Mouse (Mus musculus): ENCODE data around the gene Cntn1. TPM values are rescaled to one million over a fixed set of nuclear protein-coding genes. Genes with fewer than 3 reads are reported as not detected.

Gene Cntn1
- polyA plus RNA-seq, 1 experiment from 2014 or later, result 0.75 TPM

GRCm38 (mm10) chr15:92101956-92102355 is 51.0 kb downstream of the Cntn1 start:
- no peak overlapping the region for H3K9ac ChIP-seq (ENCODE audit: low read length)
- no peaks in the 10 kb centered on the region for H3K36me3 ChIP-seq (ENCODE audit: control insufficient read depth, insufficient read depth, low read length)
- H3K9me3 ChIP-seq (ENCODE audit: control insufficient read depth, low read length), result no peaks in the 10 kb centered on the region
- WGBS, result 43% methylated on average over 9 of the region's 9 CpGs
- no peak overlapping the region for H3K4me2 ChIP-seq (ENCODE audit: low read depth, low read length)
- H3K27ac ChIP-seq (ENCODE audit: low read length), result no peak overlapping the region
- ATAC-seq (ENCODE audit: low read depth), result no peak
- H3K4me1 ChIP-seq (replicated peaks; ENCODE audit: control insufficient read depth, insufficient read depth, low read length), result no peaks in the 10 kb centered on the region
- H3K4me3 ChIP-seq (ENCODE audit: low read length), result no peak overlapping the region
- no peaks in the 10 kb centered on the region for H3K27me3 ChIP-seq (ENCODE audit: control insufficient read depth, insufficient read depth, low read depth, low read length)

GRCm38 (mm10) chr15:92112455-92112854 is 61.5 kb downstream of the Cntn1 start:
- no peak for ATAC-seq (ENCODE audit: low read depth)
- no peak overlapping the region for H3K4me2 ChIP-seq (ENCODE audit: low read depth, low read length)
- no peak overlapping the region for H3K9ac ChIP-seq (ENCODE audit: low read length)
- no peaks in the 10 kb centered on the region for H3K4me1 ChIP-seq (replicated peaks; ENCODE audit: control insufficient read depth, insufficient read depth, low read length)
- H3K27me3 ChIP-seq (ENCODE audit: control insufficient read depth, insufficient read depth, low read depth, low read length), result no peaks in the 10 kb centered on the region
- no peak overlapping the region for H3K4me3 ChIP-seq (ENCODE audit: low read length)
- no peaks in the 10 kb centered on the region for H3K36me3 ChIP-seq (ENCODE audit: control insufficient read depth, insufficient read depth, low read length)
- H3K27ac ChIP-seq (ENCODE audit: low read length), result no peak overlapping the region
- H3K9me3 ChIP-seq (ENCODE audit: control insufficient read depth, low read length), result no peaks in the 10 kb centered on the region

DNA sequence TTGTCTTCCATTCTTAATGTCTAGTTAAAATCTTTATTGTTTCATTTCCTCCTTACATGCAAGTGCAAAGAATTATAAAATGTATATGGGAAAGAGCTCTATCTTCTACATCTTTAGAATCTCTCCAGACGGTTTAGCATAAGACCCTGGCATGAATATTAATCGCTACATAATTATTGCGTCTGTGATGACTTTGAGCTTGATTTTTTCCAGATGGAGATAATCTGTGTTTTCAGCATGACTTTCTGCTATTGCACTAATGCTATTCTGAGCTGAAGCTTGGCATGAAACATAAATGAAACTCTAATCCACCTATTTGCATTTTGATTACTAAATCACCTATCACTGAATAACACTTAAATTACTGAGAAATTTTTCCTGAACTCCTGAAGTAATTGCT is 82.0 kb downstream of the Cntn1 start:
- no peak for ATAC-seq (ENCODE audit: low read depth)
- no peak overlapping the region for H3K4me2 ChIP-seq (ENCODE audit: low read depth, low read length)
- H3K27me3 ChIP-seq (ENCODE audit: control insufficient read depth, insufficient read depth, low read depth, low read length), result no peaks in the 10 kb centered on the region
- no peak overlapping the region for H3K4me3 ChIP-seq (ENCODE audit: low read length)
- no peaks in the 10 kb centered on the region for H3K9me3 ChIP-seq (ENCODE audit: control insufficient read depth, low read length)
- no peak overlapping the region for H3K9ac ChIP-seq (ENCODE audit: low read length)
- WGBS, result 68% methylated on average over 3 of the region's 3 CpGs
- H3K27ac ChIP-seq (ENCODE audit: low read length), result no peak overlapping the region
- no peaks in the 10 kb centered on the region for H3K4me1 ChIP-seq (replicated peaks; ENCODE audit: control insufficient read depth, insufficient read depth, low read length)
- no peaks in the 10 kb centered on the region for H3K36me3 ChIP-seq (ENCODE audit: control insufficient read depth, insufficient read depth, low read length)

DNA sequence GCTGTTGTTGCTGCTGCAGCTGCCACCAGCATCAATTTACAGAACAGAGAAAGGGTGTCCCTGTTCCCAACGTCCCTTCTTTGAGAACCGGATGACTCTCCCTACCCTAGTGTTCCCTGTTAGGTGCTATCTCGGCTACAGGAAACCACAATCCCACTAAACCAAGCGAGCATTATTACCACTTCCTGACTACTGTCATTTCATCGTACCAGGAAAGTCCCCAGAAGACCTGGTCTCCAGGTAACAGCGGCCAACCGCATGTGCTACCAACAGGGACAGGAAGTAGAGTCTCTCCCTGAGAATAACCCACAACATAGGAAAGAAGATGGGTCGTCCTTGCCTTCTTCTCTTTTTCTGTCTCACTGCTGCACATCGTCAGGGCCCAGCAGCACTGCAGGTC is 83.3 kb downstream of the Cntn1 start:
- H3K27me3 ChIP-seq (ENCODE audit: control insufficient read depth, insufficient read depth, low read depth, low read length), result no peaks in the 10 kb centered on the region
- no peaks in the 10 kb centered on the region for H3K9me3 ChIP-seq (ENCODE audit: control insufficient read depth, low read length)
- no peak overlapping the region for H3K4me2 ChIP-seq (ENCODE audit: low read depth, low read length)
- H3K9ac ChIP-seq (ENCODE audit: low read length), result no peak overlapping the region
- H3K4me3 ChIP-seq (ENCODE audit: low read length), result no peak overlapping the region
- H3K27ac ChIP-seq (ENCODE audit: low read length), result no peak overlapping the region
- H3K36me3 ChIP-seq (ENCODE audit: control insufficient read depth, insufficient read depth, low read length), result no peaks in the 10 kb centered on the region
- H3K4me1 ChIP-seq (replicated peaks; ENCODE audit: control insufficient read depth, insufficient read depth, low read length), result no peaks in the 10 kb centered on the region
- WGBS, result 70% methylated on average over 9 of the region's 9 CpGs
- ATAC-seq (ENCODE audit: low read depth), result no peak

- Histone ChIP-seq H3K9ac (ENCODE audit: low read length) (no peak overlapping the region), H3K4me1 (replicated peaks; ENCODE audit: control insufficient read depth, insufficient read depth, low read length) (no peaks in the 10 kb centered on the region), H3K27me3 (ENCODE audit: control insufficient read depth, insufficient read depth, low read depth, low read length) (no peaks in the 10 kb centered on the region), H3K4me3 (ENCODE audit: low read length) (no peak overlapping the region), H3K36me3 (ENCODE audit: control insufficient read depth, insufficient read depth, low read length) (no peaks in the 10 kb centered on the region), H3K9me3 (ENCODE audit: control insufficient read depth, low read length) (no peaks in the 10 kb centered on the region), H3K4me2 (ENCODE audit: low read depth, low read length) (no peak overlapping the region), H3K27ac (ENCODE audit: low read length) (no peak overlapping the region)
- WGBS, result 73% methylated on average over 6 of the region's 6 CpGs
- no peak for ATAC-seq (ENCODE audit: low read depth)
Measured at GRCm38 (mm10) chr15:92137026-92137425, 86.1 kb downstream of the Cntn1 start.

DNA sequence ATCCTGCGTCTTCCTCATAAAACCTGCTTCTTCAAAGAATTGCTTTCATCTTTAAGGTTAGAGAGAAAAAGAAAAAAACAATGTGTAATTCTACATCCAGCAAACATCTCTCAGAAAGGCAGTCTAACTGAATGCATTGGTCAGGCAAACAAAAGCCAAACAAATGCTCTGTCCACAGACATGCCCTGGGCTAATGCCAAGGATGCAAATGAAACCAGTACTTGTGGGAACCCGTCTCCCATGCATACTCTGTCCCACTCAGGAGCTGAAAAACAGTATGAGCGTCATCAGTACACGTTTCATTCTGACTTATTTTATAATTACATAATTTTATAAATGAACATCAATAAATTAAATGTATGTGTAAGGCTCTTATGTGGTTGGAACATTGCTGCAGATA is 91.0 kb downstream of the Cntn1 start:
- H3K9me3 ChIP-seq (ENCODE audit: control insufficient read depth, low read length), result no peaks in the 10 kb centered on the region
- no peaks in the 10 kb centered on the region for H3K27me3 ChIP-seq (ENCODE audit: control insufficient read depth, insufficient read depth, low read depth, low read length)
- H3K9ac ChIP-seq (ENCODE audit: low read length), result no peak overlapping the region
- no peak overlapping the region for H3K4me3 ChIP-seq (ENCODE audit: low read length)
- WGBS, result 72% methylated on average over 4 of the region's 4 CpGs
- ATAC-seq (ENCODE audit: low read depth), result no peak
- H3K4me1 ChIP-seq (replicated peaks; ENCODE audit: control insufficient read depth, insufficient read depth, low read length), result no peaks in the 10 kb centered on the region
- no peak overlapping the region for H3K27ac ChIP-seq (ENCODE audit: low read length)
- no peaks in the 10 kb centered on the region for H3K36me3 ChIP-seq (ENCODE audit: control insufficient read depth, insufficient read depth, low read length)
- no peak overlapping the region for H3K4me2 ChIP-seq (ENCODE audit: low read depth, low read length)

DNA sequence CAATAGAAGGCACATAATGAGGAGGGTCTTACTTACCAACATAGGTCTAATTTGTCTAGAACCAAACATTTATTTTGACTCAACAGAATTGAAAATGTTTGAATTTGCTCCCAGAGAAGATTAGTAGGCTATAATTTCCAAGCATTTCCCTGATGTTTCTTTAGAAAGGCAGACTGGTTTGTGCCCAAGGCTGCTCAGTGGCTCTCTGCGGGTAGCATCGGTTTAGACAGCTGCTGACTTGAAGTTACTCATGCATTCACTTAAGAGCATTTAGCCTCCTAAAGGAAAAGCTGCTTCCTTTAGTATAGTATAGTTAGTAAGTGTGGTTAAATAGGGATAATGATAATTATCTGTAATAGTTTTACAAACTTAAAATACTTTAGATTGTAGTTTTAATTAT is 104.0 kb downstream of the Cntn1 start:
- no peaks in the 10 kb centered on the region for H3K27me3 ChIP-seq (ENCODE audit: control insufficient read depth, insufficient read depth, low read depth, low read length)
- H3K4me2 ChIP-seq (ENCODE audit: low read depth, low read length), result no peak overlapping the region
- WGBS, result 86% methylated on average over 2 of the region's 2 CpGs
- no peaks in the 10 kb centered on the region for H3K36me3 ChIP-seq (ENCODE audit: control insufficient read depth, insufficient read depth, low read length)
- no peak overlapping the region for H3K27ac ChIP-seq (ENCODE audit: low read length)
- no peak overlapping the region for H3K4me3 ChIP-seq (ENCODE audit: low read length)
- no peak overlapping the region for H3K9ac ChIP-seq (ENCODE audit: low read length)
- ATAC-seq (ENCODE audit: low read depth), result no peak
- no peaks in the 10 kb centered on the region for H3K4me1 ChIP-seq (replicated peaks; ENCODE audit: control insufficient read depth, insufficient read depth, low read length)
- no peaks in the 10 kb centered on the region for H3K9me3 ChIP-seq (ENCODE audit: control insufficient read depth, low read length)

GRCm38 (mm10) chr15:92160855-92161162 is 109.8 kb downstream of the Cntn1 start:
- no peak overlapping the region for H3K4me3 ChIP-seq (ENCODE audit: low read length)
- H3K4me2 ChIP-seq (ENCODE audit: low read depth, low read length), result no peak overlapping the region
- WGBS, result 67% methylated on average over 10 of the region's 10 CpGs
- no peaks in the 10 kb centered on the region for H3K27me3 ChIP-seq (ENCODE audit: control insufficient read depth, insufficient read depth, low read depth, low read length)
- no peak overlapping the region for H3K9ac ChIP-seq (ENCODE audit: low read length)
- H3K36me3 ChIP-seq (ENCODE audit: control insufficient read depth, insufficient read depth, low read length), result no peaks in the 10 kb centered on the region
- no peak for ATAC-seq (ENCODE audit: low read depth)
- no peak overlapping the region for H3K27ac ChIP-seq (ENCODE audit: low read length)
- no peaks in the 10 kb centered on the region for H3K9me3 ChIP-seq (ENCODE audit: control insufficient read depth, low read length)
- no peaks in the 10 kb centered on the region for H3K4me1 ChIP-seq (replicated peaks; ENCODE audit: control insufficient read depth, insufficient read depth, low read length)

DNA sequence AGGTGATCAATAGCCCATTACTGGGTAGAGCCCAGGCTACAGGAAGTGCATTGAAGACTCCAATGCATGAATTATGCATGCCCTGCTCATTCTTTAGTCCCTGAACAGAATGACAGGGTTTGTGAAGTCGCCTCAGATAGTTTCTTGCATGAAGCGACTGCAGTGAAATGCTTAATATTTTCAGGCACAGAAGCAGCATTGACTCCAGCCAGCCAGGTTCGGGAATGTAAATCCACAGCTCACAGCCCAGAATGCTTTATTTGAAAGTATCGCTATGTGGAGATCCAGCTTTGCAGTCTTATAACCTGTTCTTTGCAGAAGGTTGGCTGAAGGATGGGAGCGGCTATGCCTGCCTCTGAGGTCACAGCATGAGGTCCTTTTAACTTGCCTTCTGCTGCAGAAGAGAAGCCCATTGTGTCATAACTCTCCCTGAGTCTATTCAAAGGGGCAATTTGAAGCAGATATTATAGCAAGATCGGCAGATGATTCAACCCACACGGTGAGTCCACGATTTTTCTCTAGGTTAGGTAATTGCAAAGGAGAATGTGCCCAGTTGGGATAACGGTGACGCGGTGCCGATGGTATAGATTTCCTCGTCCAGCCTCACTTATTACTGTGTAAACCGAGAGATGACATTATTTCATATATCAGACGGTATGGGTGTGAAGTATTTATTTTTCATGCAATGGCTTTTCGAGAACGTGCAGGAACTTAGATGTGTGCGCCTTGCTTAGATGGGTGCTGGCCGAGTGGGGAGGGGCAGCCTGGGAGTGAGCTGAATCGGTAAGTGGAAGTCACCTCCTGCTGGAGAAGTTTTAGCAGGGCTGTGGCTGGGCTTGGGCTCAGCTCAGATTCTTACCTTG is 110.4 kb downstream of the Cntn1 start:
- no peak for ATAC-seq (ENCODE audit: low read depth)
- Histone ChIP-seq H3K4me3 (ENCODE audit: low read length) (no peak overlapping the region), H3K4me1 (replicated peaks; ENCODE audit: control insufficient read depth, insufficient read depth, low read length) (no peaks in the 10 kb centered on the region), H3K9ac (ENCODE audit: low read length) (no peak overlapping the region), H3K27me3 (ENCODE audit: control insufficient read depth, insufficient read depth, low read depth, low read length) (no peaks in the 10 kb centered on the region), H3K9me3 (ENCODE audit: control insufficient read depth, low read length) (no peaks in the 10 kb centered on the region), H3K4me2 (ENCODE audit: low read depth, low read length) (no peak overlapping the region), H3K36me3 (ENCODE audit: control insufficient read depth, insufficient read depth, low read length) (no peaks in the 10 kb centered on the region), H3K27ac (ENCODE audit: low read length) (no peak overlapping the region)
- 41% methylated on average over 20 of the region's 20 CpGs for WGBS

DNA sequence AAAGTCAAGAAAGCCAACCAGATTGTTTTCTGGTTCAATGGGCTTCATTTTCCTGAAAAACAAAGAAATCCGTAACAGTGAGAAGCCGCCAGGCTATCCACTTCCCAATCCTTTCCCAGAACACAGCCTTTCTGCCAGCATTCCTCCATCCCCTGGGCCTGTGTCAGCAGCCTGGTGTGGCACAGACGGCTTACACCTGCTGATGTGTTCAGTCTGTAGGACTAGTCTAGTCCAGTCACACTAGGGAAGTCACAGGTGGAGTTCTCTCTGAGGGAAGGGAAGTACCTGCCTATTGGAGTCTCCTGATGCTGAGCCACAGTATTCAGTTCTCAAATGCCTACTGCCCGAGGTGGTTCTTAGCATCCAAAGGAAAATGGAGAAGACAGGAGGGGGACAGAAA is 111.9 kb downstream of the Cntn1 start:
- no peak overlapping the region for H3K27ac ChIP-seq (ENCODE audit: low read length)
- no peaks in the 10 kb centered on the region for H3K4me1 ChIP-seq (replicated peaks; ENCODE audit: control insufficient read depth, insufficient read depth, low read length)
- ATAC-seq (ENCODE audit: low read depth), result no peak
- no peaks in the 10 kb centered on the region for H3K9me3 ChIP-seq (ENCODE audit: control insufficient read depth, low read length)
- no peak overlapping the region for H3K4me2 ChIP-seq (ENCODE audit: low read depth, low read length)
- no peaks in the 10 kb centered on the region for H3K27me3 ChIP-seq (ENCODE audit: control insufficient read depth, insufficient read depth, low read depth, low read length)
- no peak overlapping the region for H3K9ac ChIP-seq (ENCODE audit: low read length)
- WGBS, result 56% methylated on average over 4 of the region's 4 CpGs
- no peak overlapping the region for H3K4me3 ChIP-seq (ENCODE audit: low read length)
- no peaks in the 10 kb centered on the region for H3K36me3 ChIP-seq (ENCODE audit: control insufficient read depth, insufficient read depth, low read length)
